Mouse (Mus musculus) bone marrow, adult 2 months (tissue): ENCODE data around the gene Wdr38. TPM values are rescaled to one million over a fixed set of nuclear protein-coding genes. Genes with fewer than 3 reads are reported as not detected.
A peak's percentile ranks its signal among the peaks of the same experiment; 100 is the strongest.

Source experiments
- H3K27ac ChIP-seq: fragments of 200-500 bp; 2 replicates; pipeline ENCODE4 v1.5.1; 2012; ENCODE audit warnings: low read depth, mild to moderate bottlenecking, control low read depth, inconsistent platforms, low read length; ENCODE audit not compliant: control insufficient read depth, poor library complexity, insufficient read depth
- H3K4me1 ChIP-seq: fragments of 200-500 bp; 2 replicates; pipeline ENCODE4 v1.6.1; 2011; ENCODE audit warnings: low read length; ENCODE audit not compliant: control insufficient read depth, insufficient read depth
- H3K4me3 ChIP-seq: fragments of 200-500 bp; replicated peaks from 2 replicates; pipeline ENCODE3; 2011; ENCODE audit warnings: mild to moderate bottlenecking, low read depth, low read length, control low read depth; ENCODE audit not compliant: control insufficient read depth
- CTCF ChIP-seq: fragments of 200-500 bp; IDR thresholded peaks from 2 replicates; pipeline ENCODE4 v1.5.1; 2011; ENCODE audit warnings: low read length, control low read depth; ENCODE audit not compliant: control insufficient read depth, insufficient read depth
- POLR2A ChIP-seq: fragments of 200-500 bp; IDR thresholded peaks from 2 replicates; pipeline ENCODE4 v1.6.1; 2011; ENCODE audit warnings: low read depth, mild to moderate bottlenecking, control low read depth, low read length, borderline replicate concordance; ENCODE audit not compliant: control insufficient read depth
- WGBS: fragments of 180-500 bp; shearing (Covaris S2); methylation state at CpG from one replicate; pipeline ENCODE4 v1.1.7; 2018; 5-methylcytosine and 5-hydroxymethylcytosine counted together
- polyA plus RNA-seq: library from polyadenylated mRNA; stranded (reverse); fragments of >200 nt; gene quantifications from 2 replicates; pipeline ENCODE4 v1.2.4, GENCODE M21; 2011; ENCODE audit warnings: low replicate concordance; ENCODE audit not compliant: missing spikeins, insufficient read depth, insufficient read length

Gene Wdr38
- polyA plus RNA-seq: 1.4 and 2.0 TPM in 2 replicates

- Histone ChIP-seq H3K27ac (no peak within 1 kb of the TSS), H3K4me1 (no peaks in the 10 kb centered on the region; the same call in 1 of the 2 replicates), H3K4me3 (peak within 1 kb of the TSS; percentile 71)
- TF ChIP-seq POLR2A (peak; percentile 34; the same call in 1 of the 2 replicates), CTCF (peak; percentile 91)
- 11% methylated on average over 33 of the region's 33 CpGs for WGBS
Observed at GRCm38 (mm10) chr2:38997386-38998374, at the start of gene Wdr38. Gene Wdr38 (plus strand): TSS chr2:38997476.

DNA sequence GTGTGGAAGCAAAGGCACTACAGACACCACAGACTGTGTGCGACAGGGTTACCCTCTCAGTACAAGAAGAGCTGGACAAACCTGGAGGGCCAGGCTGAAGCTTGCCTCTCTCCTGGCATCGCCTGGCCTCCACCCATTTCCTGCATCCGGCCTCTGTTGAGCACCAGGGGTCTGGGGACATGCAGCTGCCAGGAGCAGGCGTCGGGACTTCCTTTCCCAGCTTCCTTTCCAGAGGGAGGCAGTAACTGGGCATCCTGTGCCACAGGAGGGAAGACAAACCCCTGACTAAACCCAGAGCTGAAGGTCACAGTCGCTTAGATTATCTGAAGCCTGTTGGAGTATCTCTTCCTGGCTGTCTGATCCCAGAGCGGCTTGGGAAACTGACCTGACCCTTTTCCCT, 49.7 kb upstream of the Wdr38 start:
- Histone ChIP-seq H3K4me3 (no peak overlapping the region), H3K4me1 (peaks cover 1% of the 10 kb centered on the region; the same call in 1 of the 2 replicates), H3K27ac (no peak overlapping the region)
- TF ChIP-seq CTCF (no peak), POLR2A (no peak)
- 30% methylated on average over 7 of the region's 7 CpGs for WGBS

GRCm38 (mm10) chr2:38950281-38950719, 47.0 kb upstream of the Wdr38 start:
- TF ChIP-seq CTCF (no peak), POLR2A (no peak)
- WGBS: 34% methylated on average over 7 of the region's 7 CpGs
- peaks cover 1% of the 10 kb centered on the region; the same call in 1 of the 2 replicates for H3K4me1 ChIP-seq
- H3K4me3 ChIP-seq: no peak overlapping the region
- no peak overlapping the region for H3K27ac ChIP-seq

GRCm38 (mm10) chr2:38953152-38953883, 44.0 kb upstream of the Wdr38 start:
- no peak overlapping the region for H3K27ac ChIP-seq
- TF ChIP-seq CTCF (no peak), POLR2A (no peak)
- no peak overlapping the region for H3K4me3 ChIP-seq
- H3K4me1 ChIP-seq: peaks cover 1% of the 10 kb centered on the region; the same call in 1 of the 2 replicates
- 74% methylated on average over 5 of the region's 5 CpGs for WGBS

GRCm38 (mm10) chr2:38956062-38956461, 41.2 kb upstream of the Wdr38 start:
- no peak for TF ChIP-seq CTCF
- TF ChIP-seq POLR2A: no peak
- no peaks in the 10 kb centered on the region; the same call in 1 of the 2 replicates for H3K4me1 ChIP-seq
- H3K4me3 ChIP-seq: no peak overlapping the region
- no peak overlapping the region for H3K27ac ChIP-seq
- 22% methylated on average over 2 of the region's 2 CpGs for WGBS

- WGBS: 56% methylated on average over 5 of the region's 5 CpGs
- H3K4me1 ChIP-seq: no peaks in the 10 kb centered on the region; the same call in 1 of the 2 replicates
- no peak overlapping the region for H3K4me3 ChIP-seq
- TF ChIP-seq CTCF: no peak
- no peak for TF ChIP-seq POLR2A
- no peak overlapping the region for H3K27ac ChIP-seq
Observed at GRCm38 (mm10) chr2:38957671-38958223, 39.5 kb upstream of the Wdr38 start.

DNA sequence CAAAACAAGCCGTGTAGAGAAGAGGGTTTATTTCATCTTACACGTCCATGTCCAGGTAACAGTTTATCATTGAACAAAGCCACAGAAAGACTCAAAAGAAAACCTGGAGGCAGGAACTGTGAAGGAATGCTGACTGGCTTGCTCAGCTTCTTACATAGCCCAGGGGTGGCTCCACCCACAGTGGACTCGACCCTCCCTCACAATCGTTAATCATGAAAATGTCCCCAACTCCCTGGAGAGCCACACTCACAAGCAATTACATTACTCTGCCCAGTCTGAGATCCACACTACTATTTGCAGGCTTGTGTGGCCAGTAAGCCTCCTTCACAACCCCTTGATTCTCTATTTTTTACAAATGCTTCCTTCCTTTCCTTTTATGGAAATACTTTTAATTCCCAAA, 33.1 kb upstream of the Wdr38 start:
- no peak overlapping the region for H3K27ac ChIP-seq
- H3K4me3 ChIP-seq: no peak overlapping the region
- TF ChIP-seq CTCF: no peak
- 51% methylated on average over 4 of the region's 4 CpGs for WGBS
- no peaks in the 10 kb centered on the region for H3K4me1 ChIP-seq

DNA sequence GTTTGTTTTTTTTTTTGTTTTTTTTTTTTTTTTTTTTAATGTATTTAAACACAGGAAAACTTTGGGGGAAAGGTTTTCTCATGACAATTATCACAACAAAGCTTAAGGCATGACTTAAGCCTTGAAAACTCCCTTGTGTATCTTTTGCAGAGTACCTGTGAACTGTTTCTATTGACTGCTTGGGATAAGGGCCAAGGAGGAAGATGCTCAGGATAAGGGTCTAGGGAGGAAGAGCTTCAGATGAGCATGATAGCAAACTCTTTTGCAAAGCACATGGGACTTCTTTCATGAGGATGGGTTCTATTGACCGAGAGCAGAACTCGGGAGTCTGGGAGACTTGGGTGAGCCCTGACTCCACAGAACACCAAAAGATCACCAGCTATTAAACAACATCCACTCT, 27.6 kb upstream of the Wdr38 start:
- peaks cover 1% of the 10 kb centered on the region for H3K4me1 ChIP-seq
- H3K4me3 ChIP-seq: no peak overlapping the region
- WGBS: 64% methylated on average over 2 of the region's 2 CpGs
- no peak overlapping the region for H3K27ac ChIP-seq
- TF ChIP-seq POLR2A (no peak), CTCF (no peak)
